Mouse (Mus musculus) ES-Bruce4 (cell line): ENCODE results near the gene Prkag3.

Experiments used
- CTCF ChIP-seq: IDR thresholded peaks from one replicate; pipeline ENCODE4 v1.8.1; 2011; ENCODE audit warnings: low read depth, low read length
- EP300 ChIP-seq: IDR thresholded peaks from 2 replicates; pipeline ENCODE4 v1.6.1; 2011; ENCODE audit warnings: low read depth, low read length; ENCODE audit not compliant: insufficient read depth
- POLR2A ChIP-seq: IDR thresholded peaks from one replicate; pipeline ENCODE4 v1.8.1; 2011; ENCODE audit warnings: low read length; ENCODE audit not compliant: insufficient read depth

- TF ChIP-seq POLR2A = no peak
- peak; percentile 48 for TF ChIP-seq CTCF
- no peak for TF ChIP-seq EP300
Measured at GRCm38 (mm10) chr1:74763081-74763480, 14.1 kb upstream of the Prkag3 start.
